Mouse (Mus musculus) liver, postnatal 0 days (tissue): ENCODE measurements around the gene Arhgef17.

Experiments used
- CTCF ChIP-seq: sonication (generic); IDR thresholded peaks from 2 replicates; pipeline ENCODE4 v1.5.1; 2016; ENCODE audit warnings: antibody characterized with exemption, low read depth
- EP300 ChIP-seq: IDR thresholded peaks from 2 replicates; pipeline ENCODE4 v1.6.1; 2016; ENCODE audit warnings: antibody characterized with exemption, low read depth, mild to moderate bottlenecking

DNA sequence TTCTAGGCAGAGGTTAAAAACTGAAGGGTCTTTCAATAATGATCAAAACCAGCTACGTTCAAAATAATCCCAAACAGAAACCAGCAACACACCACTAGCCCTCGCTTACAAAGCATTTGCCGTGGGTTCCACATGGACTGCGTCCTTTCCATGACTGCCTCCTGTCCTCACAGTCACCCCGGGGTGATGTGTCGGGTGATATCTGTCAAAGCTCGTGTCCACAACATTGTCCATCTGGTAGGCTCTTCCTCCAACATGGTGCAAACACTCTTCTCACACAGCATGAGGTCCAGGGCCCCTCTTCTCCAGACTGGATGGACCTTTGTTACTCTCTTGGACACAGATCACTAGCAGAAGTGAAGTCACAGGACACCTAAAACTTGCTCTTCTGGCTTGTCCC lies 26.9 kb downstream of the Arhgef17 start:
- TF ChIP-seq EP300 (no peak), CTCF (no peak)
